Mouse (Mus musculus): Measurements from ENCODE around the gene Cyb5d1. TPM values are rescaled to one million over a fixed set of nuclear protein-coding genes. Genes with fewer than 3 reads are reported as not detected.

Gene Cyb5d1
- polyA plus RNA-seq, 1 experiment = 23.0 TPM

DNA sequence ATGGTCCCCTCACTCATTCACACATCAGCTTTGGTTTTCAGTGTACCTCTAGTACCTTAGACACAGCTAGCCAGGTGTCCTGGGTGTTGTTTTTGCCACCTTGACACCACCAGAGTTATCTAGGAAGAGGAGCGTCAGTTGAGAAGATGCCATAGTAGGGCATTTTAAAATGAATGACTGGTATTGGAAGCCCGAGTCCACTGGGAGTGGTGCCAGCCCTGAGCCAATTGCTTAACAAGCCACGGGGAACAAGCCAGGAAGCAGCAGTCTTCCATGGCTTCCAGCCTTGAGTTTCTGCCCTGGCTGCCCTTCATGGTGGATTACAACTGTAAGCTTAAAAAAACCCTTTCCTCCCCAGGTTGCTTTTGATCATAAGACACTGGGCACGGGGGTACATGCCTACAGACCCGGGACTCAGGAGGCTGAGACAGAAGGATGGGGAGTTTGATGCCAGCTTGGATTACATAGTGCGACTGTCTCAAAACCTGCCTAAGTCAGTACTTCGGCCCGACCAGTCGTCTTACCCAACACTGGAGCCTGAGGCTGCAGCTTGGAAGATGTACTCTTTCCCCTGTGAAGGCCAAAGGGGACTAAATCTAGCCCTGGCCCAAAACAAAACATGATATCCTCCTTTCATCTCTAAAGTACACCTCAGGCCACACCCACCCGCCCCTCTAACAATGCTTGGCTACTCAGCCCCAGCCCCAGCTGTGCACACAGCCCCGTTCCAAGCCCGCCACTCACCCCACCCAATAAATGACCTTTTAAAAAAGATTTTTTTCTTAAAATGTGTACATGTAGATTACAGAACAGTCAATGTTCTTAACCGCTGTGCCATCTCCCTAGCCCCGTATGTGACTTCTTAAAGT, 5.7 kb downstream of the Cyb5d1 start:
- Histone ChIP-seq H3K79me2 (ENCODE audit: control insufficient read depth, insufficient read depth) (peaks cover 12% of the 10 kb centered on the region), H3K4me2 (ENCODE audit: low read depth) (peak overlapping the region; percentile 42), H3ac (ENCODE audit: control insufficient read depth, insufficient read length) (no peak overlapping the region), H3K4me3 (no peak overlapping the region), H3K36me3 (ENCODE audit: control insufficient read depth, insufficient read depth) (no peaks in the 10 kb centered on the region), H3K27me3 (ENCODE audit: control insufficient read depth, insufficient read depth, insufficient read length) (no peaks in the 10 kb centered on the region)
- TF ChIP-seq POLR2AphosphoS2 (IDR thresholded peaks at IDR 0.05; ENCODE audit: insufficient read length, low read depth) = no peak
- TF ChIP-seq SRF (IDR thresholded peaks at IDR 0.05; ENCODE audit: control insufficient read depth, insufficient read length, low read depth) = no peak
- no peak for TF ChIP-seq POLR2A (IDR thresholded peaks at IDR 0.05; ENCODE audit: insufficient read length, low read depth)
- TF ChIP-seq TCF12 (IDR thresholded peaks at IDR 0.05; ENCODE audit: insufficient read depth, poor library complexity, severe bottlenecking) = no peak
- TF ChIP-seq CEBPB (IDR thresholded peaks at IDR 0.05; ENCODE audit: insufficient read depth, poor library complexity, severe bottlenecking) = no peak
- TF ChIP-seq MAX (IDR thresholded peaks at IDR 0.05; ENCODE audit: low read depth) = no peak

DNA sequence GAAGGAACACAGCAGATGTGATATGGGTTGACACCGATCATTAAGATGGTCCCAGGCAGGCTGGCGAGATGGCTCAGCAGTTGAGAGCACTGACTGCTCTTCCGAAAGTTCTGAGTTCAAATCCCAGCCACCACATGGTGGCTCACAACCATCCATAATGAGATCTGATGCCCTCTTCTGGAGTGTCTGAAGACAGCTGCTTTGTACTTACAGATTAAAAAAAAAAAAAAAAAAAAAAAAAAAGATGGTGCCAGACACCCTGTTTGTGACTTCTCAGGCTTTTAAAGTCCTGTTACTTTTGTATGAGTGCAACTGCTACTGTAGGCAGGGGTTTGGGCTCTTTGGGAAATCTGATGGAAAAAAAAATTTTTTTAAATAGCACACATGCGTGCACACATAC, 6.8 kb downstream of the Cyb5d1 start:
- Histone ChIP-seq H3ac (ENCODE audit: control insufficient read depth, insufficient read length) (no peak overlapping the region), H3K4me2 (ENCODE audit: low read depth) (no peak overlapping the region), H3K4me3 (no peak overlapping the region), H3K27me3 (ENCODE audit: control insufficient read depth, insufficient read depth, insufficient read length) (no peaks in the 10 kb centered on the region), H3K36me3 (ENCODE audit: control insufficient read depth, insufficient read depth) (no peaks in the 10 kb centered on the region), H3K79me2 (ENCODE audit: control insufficient read depth, insufficient read depth) (peaks cover 1% of the 10 kb centered on the region)
- TF ChIP-seq TCF3 (IDR thresholded peaks at IDR 0.05; ENCODE audit: insufficient read length, low read depth) = no peak
- TF ChIP-seq SRF (IDR thresholded peaks at IDR 0.05; ENCODE audit: control insufficient read depth, insufficient read length, low read depth) = no peak
- TF ChIP-seq TCF12 (IDR thresholded peaks at IDR 0.05; ENCODE audit: insufficient read depth, poor library complexity, severe bottlenecking) = no peak
- no peak for TF ChIP-seq POLR2AphosphoS2 (IDR thresholded peaks at IDR 0.05; ENCODE audit: insufficient read length, low read depth)
- TF ChIP-seq CEBPB (IDR thresholded peaks at IDR 0.05; ENCODE audit: insufficient read depth, poor library complexity, severe bottlenecking) = no peak

DNA sequence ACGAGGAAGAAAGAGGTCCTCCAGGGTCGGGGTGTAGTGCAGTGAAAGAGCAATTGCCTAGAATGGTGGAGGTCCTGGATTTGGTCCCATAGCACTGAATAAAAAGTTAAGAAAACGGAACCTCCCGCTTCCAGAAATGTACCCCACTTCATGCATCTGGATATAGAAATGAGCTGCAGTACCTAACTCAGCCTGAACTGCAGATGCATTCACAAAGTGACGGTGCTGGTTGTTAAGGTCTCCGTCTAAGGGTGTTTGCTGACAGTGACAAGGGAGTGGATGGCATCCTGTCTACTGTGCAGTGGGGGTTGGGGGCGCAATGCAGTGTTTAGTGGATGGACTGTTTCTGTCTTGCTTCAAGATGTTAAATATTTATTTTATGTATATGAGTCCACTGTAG, 8.7 kb downstream of the Cyb5d1 start:
- Histone ChIP-seq H3K4me3 (no peak overlapping the region), H3K4me2 (ENCODE audit: low read depth) (no peak overlapping the region), H3K36me3 (ENCODE audit: control insufficient read depth, insufficient read depth) (no peaks in the 10 kb centered on the region), H3K79me2 (ENCODE audit: control insufficient read depth, insufficient read depth) (no peaks in the 10 kb centered on the region), H3ac (ENCODE audit: control insufficient read depth, insufficient read length) (no peak overlapping the region), H3K27me3 (ENCODE audit: control insufficient read depth, insufficient read depth, insufficient read length) (no peaks in the 10 kb centered on the region)
- TF ChIP-seq POLR2AphosphoS2 (IDR thresholded peaks at IDR 0.05; ENCODE audit: insufficient read length, low read depth) (peak; percentile 15), CEBPB (IDR thresholded peaks at IDR 0.05; ENCODE audit: insufficient read depth, poor library complexity, severe bottlenecking) (no peak), REST (IDR thresholded peaks at IDR 0.05; ENCODE audit: insufficient read depth, insufficient read length) (no peak), TCF12 (IDR thresholded peaks at IDR 0.05; ENCODE audit: insufficient read depth, poor library complexity, severe bottlenecking) (no peak)

DNA sequence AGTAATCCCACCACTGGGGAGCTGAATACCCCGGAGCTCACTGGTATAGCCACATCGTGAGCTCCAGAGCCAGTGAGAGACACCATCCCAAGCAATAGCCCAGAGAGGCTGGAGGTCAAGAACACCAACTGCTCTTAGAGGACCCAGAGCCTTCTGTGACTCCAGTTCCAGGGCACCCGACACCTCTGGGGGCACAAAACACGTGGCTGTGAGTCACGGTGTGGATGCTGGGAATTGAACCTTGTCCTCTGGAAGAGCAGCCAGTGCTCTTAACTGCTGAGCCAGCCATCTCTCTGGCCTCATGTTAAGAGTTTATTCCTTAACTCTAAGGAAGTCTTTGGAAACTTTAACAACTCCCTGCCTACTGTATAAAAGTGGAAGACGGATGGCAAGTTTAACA, 10.5 kb downstream of the Cyb5d1 start:
- no peaks in the 10 kb centered on the region for H3K36me3 ChIP-seq (ENCODE audit: control insufficient read depth, insufficient read depth)
- H3K4me3 ChIP-seq = no peak overlapping the region
- no peaks in the 10 kb centered on the region for H3K27me3 ChIP-seq (ENCODE audit: control insufficient read depth, insufficient read depth, insufficient read length)
- TF ChIP-seq TCF12 (IDR thresholded peaks at IDR 0.05; ENCODE audit: insufficient read depth, poor library complexity, severe bottlenecking) = no peak
- no peak for TF ChIP-seq POLR2AphosphoS2 (IDR thresholded peaks at IDR 0.05; ENCODE audit: insufficient read length, low read depth)
- no peak for TF ChIP-seq CEBPB (IDR thresholded peaks at IDR 0.05; ENCODE audit: insufficient read depth, poor library complexity, severe bottlenecking)
- no peak for TF ChIP-seq MYOG (IDR thresholded peaks at IDR 0.05; ENCODE audit: control insufficient read depth in 1 of 3, insufficient read depth in 1 of 3, insufficient read length in 2 of 3, low read depth in 2 of 3)
- no peak for TF ChIP-seq SRF (IDR thresholded peaks at IDR 0.05; ENCODE audit: control insufficient read depth, insufficient read length, low read depth)
- no peak for TF ChIP-seq MYOD1 (IDR thresholded peaks at IDR 0.05; ENCODE audit: control insufficient read depth in 1 of 3, insufficient read length in 2 of 3, low read depth in 2 of 3)
- no peak for TF ChIP-seq E2F4 (IDR thresholded peaks at IDR 0.05; ENCODE audit: insufficient read depth)
- TF ChIP-seq USF1 (IDR thresholded peaks at IDR 0.05; ENCODE audit: low read depth) = no peak
- TF ChIP-seq POLR2A (IDR thresholded peaks at IDR 0.05; ENCODE audit: insufficient read length, low read depth) = no peak
- no peak for TF ChIP-seq REST (IDR thresholded peaks at IDR 0.05; ENCODE audit: insufficient read depth, insufficient read length)
- no peak for TF ChIP-seq MAX (IDR thresholded peaks at IDR 0.05; ENCODE audit: low read depth)
- TF ChIP-seq TCF3 (IDR thresholded peaks at IDR 0.05; ENCODE audit: insufficient read length, low read depth) = no peak
- no peak overlapping the region for H3ac ChIP-seq (ENCODE audit: control insufficient read depth, insufficient read length)
- H3K4me2 ChIP-seq (ENCODE audit: low read depth) = no peak overlapping the region
- H3K79me2 ChIP-seq (ENCODE audit: control insufficient read depth, insufficient read depth) = no peaks in the 10 kb centered on the region

DNA sequence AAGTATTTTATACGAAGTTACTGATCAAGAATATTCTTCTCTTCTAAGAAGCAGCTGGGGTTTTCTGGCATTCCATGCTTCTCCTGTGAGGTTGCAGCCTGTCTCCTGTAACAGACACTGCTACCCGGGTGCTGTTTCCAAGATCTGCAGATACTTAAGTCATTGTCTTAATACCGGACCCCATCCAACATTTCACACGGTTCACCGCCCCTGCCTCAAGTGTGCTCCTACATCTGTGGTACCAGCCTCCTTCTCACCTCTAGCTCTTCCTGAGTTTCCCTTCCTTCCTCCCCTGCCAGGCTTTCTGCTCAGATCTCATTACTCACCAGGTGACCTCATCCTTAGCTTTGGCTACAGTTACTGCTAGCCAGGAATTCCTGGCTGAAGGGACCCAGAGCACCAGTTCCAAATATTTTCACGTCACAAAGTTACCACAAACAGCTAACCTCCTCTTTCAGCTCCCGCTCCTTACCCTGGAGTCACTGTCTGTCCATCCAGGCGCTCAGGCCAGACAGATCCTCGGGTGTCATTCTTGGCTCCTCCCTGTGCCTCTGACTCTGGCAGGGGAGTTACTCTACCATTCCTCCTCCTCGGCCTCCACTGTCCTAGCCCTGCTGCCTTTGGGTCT, 12.8 kb downstream of the Cyb5d1 start:
- Histone ChIP-seq H3K36me3 (ENCODE audit: control insufficient read depth, insufficient read depth) (no peaks in the 10 kb centered on the region), H3K79me2 (ENCODE audit: control insufficient read depth, insufficient read depth) (no peaks in the 10 kb centered on the region), H3K4me2 (ENCODE audit: low read depth) (peak overlapping the region; percentile 59), H3ac (ENCODE audit: control insufficient read depth, insufficient read length) (no peak overlapping the region), H3K27me3 (ENCODE audit: control insufficient read depth, insufficient read depth, insufficient read length) (no peaks in the 10 kb centered on the region), H3K4me3 (no peak overlapping the region)
- no peak for TF ChIP-seq MYOD1 (IDR thresholded peaks at IDR 0.05; ENCODE audit: control insufficient read depth in 1 of 3, insufficient read length in 2 of 3, low read depth in 2 of 3)
- TF ChIP-seq POLR2AphosphoS2 (IDR thresholded peaks at IDR 0.05; ENCODE audit: insufficient read length, low read depth) = peak; percentile 20
- no peak for TF ChIP-seq TCF12 (IDR thresholded peaks at IDR 0.05; ENCODE audit: insufficient read depth, poor library complexity, severe bottlenecking)
- no peak for TF ChIP-seq SRF (IDR thresholded peaks at IDR 0.05; ENCODE audit: control insufficient read depth, insufficient read length, low read depth)
- TF ChIP-seq POLR2A (IDR thresholded peaks at IDR 0.05; ENCODE audit: insufficient read length, low read depth) = peak; percentile 10

All from myocyte (in vitro differentiated cells).